Mouse (Mus musculus) heart, embryonic 15.5 days (tissue): ENCODE data around the gene Tdrd3. TPM values are rescaled to one million over a fixed set of nuclear protein-coding genes. Genes with fewer than 3 reads are reported as not detected.
A peak's percentile ranks its signal among the peaks of the same experiment; 100 is the strongest.

Experiments
- ATAC-seq: fragments of 200-750 bp; cut with Nextera tagmentation; replicated peaks from 2 replicates; pipeline ENCODE4 v1.8.0; 2017; ENCODE audit warnings: low read depth, moderate TSS enrichment; ENCODE audit not compliant: insufficient number of reproducible peaks, insufficient read depth, low FRiP score
- H3K27ac ChIP-seq: fragments of 300-500 bp; sonication (generic); 2 replicates; pipeline ENCODE4 v1.5.1; 2015; ENCODE audit warnings: mild to moderate bottlenecking, inconsistent platforms
- H3K27me3 ChIP-seq: fragments of 300-500 bp; sonication (generic); 2 replicates; pipeline ENCODE4 v1.6.1; 2015; ENCODE audit warnings: inconsistent platforms
- H3K36me3 ChIP-seq: fragments of 300-500 bp; sonication (generic); 2 replicates; pipeline ENCODE4 v1.6.1; 2015; ENCODE audit warnings: mild to moderate bottlenecking, inconsistent platforms
- H3K4me1 ChIP-seq: fragments of 300-500 bp; sonication (generic); replicated peaks from 2 replicates; pipeline ENCODE4 v1.6.1; 2015; ENCODE audit warnings: inconsistent platforms
- H3K4me2 ChIP-seq: fragments of 300-500 bp; sonication (generic); 2 replicates; pipeline ENCODE4 v1.6.1; 2015; ENCODE audit warnings: inconsistent platforms, mild to moderate bottlenecking, moderate library complexity
- H3K4me3 ChIP-seq: fragments of 300-500 bp; sonication (generic); 2 replicates; pipeline ENCODE4 v1.5.1; 2015; ENCODE audit warnings: mild to moderate bottlenecking, inconsistent platforms
- H3K9ac ChIP-seq: fragments of 300-500 bp; sonication (generic); 2 replicates; pipeline ENCODE4 v1.6.1; 2015; ENCODE audit warnings: mild to moderate bottlenecking, inconsistent platforms
- H3K9me3 ChIP-seq: fragments of 300-500 bp; sonication (generic); replicated peaks from 2 replicates; pipeline ENCODE4 v1.6.1; 2016; ENCODE audit warnings: inconsistent platforms
- WGBS: fragments of 180-500 bp; shearing (Covaris S2); methylation state at CpG from one replicate; pipeline ENCODE4 v1.1.7; 2015; ENCODE audit warnings: mixed read lengths; 5-methylcytosine and 5-hydroxymethylcytosine counted together
- polyA plus RNA-seq: library from polyadenylated mRNA; unstranded; fragments of >200 nt; fragmentation: Nextera tagmentation; extraction: Ambion mirVana; gene quantifications from 2 replicates; pipeline ENCODE4 v1.2.1, GENCODE M21; 2015

Gene Tdrd3
- polyA plus RNA-seq, 1 experiment from 2014 or later: 19.1 TPM

GRCm38 (mm10) chr14:87455630-87456175, 39.3 kb downstream of the Tdrd3 start:
- Histone ChIP-seq H3K4me1 (peaks cover 3% of the 10 kb centered on the region; the same call in 1 of the 2 replicates), H3K9ac (no peak overlapping the region), H3K4me3 (no peak overlapping the region), H3K4me2 (no peak overlapping the region), H3K27ac (no peak overlapping the region), H3K27me3 (no peaks in the 10 kb centered on the region), H3K36me3 (no peaks in the 10 kb centered on the region; the same call in 1 of the 2 replicates), H3K9me3 (no peaks in the 10 kb centered on the region)
- ATAC-seq: no peak
- WGBS: 92% methylated on average over 5 of the region's 5 CpGs

DNA sequence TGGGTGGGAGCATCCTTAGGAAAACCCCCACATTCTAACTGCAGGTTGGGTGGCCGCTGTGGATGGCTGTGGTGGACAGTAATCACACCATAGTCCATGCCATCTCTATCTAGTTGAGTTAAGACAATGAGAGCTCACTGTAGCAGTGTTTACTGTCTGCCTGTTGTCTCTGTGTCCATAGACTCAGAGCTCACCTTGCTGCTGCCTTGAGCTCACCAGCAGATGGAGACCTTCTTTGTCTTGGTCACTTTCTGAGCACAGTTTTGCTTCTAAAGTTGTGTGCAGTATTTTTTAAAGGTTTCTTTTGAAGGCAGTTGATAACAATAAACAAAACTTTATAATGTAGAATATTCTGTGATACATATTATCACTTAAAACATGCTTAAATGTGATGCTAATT, 43.3 kb downstream of the Tdrd3 start:
- WGBS: 80% methylated on average over 1 of the region's 1 CpGs
- no peak overlapping the region for H3K4me2 ChIP-seq

GRCm38 (mm10) chr14:87461543-87461942, 45.1 kb downstream of the Tdrd3 start:
- 69% methylated on average over 12 of the region's 12 CpGs for WGBS
- no peak overlapping the region for H3K27ac ChIP-seq
- no peak overlapping the region for H3K4me2 ChIP-seq
- H3K36me3 ChIP-seq: no peaks in the 10 kb centered on the region; the same call in 1 of the 2 replicates
- no peak overlapping the region for H3K9ac ChIP-seq
- ATAC-seq: no peak
- H3K27me3 ChIP-seq: no peaks in the 10 kb centered on the region
- no peaks in the 10 kb centered on the region for H3K9me3 ChIP-seq
- H3K4me3 ChIP-seq: no peak overlapping the region
- H3K4me1 ChIP-seq: no peaks in the 10 kb centered on the region

More for the DNA sequence above, 43.3 kb downstream of the Tdrd3 start:
- Histone ChIP-seq H3K9me3 (no peaks in the 10 kb centered on the region), H3K4me3 (no peak overlapping the region), H3K4me1 (no peaks in the 10 kb centered on the region), H3K9ac (no peak overlapping the region), H3K36me3 (no peaks in the 10 kb centered on the region; the same call in 1 of the 2 replicates), H3K27ac (no peak overlapping the region), H3K27me3 (no peaks in the 10 kb centered on the region)
- no peak for ATAC-seq

- Histone ChIP-seq H3K27me3 (no peaks in the 10 kb centered on the region), H3K4me1 (no peaks in the 10 kb centered on the region), H3K36me3 (no peaks in the 10 kb centered on the region), H3K9ac (no peak overlapping the region), H3K9me3 (no peaks in the 10 kb centered on the region), H3K27ac (no peak overlapping the region), H3K4me2 (no peak overlapping the region), H3K4me3 (no peak overlapping the region)
- whole genome bisulfite sequencing: 23% methylated on average over 11 of the region's 11 CpGs
- ATAC-seq: no peak
These were observed 47.7 kb downstream of the Tdrd3 start for GRCm38 (mm10) chr14:87463963-87464654.

DNA sequence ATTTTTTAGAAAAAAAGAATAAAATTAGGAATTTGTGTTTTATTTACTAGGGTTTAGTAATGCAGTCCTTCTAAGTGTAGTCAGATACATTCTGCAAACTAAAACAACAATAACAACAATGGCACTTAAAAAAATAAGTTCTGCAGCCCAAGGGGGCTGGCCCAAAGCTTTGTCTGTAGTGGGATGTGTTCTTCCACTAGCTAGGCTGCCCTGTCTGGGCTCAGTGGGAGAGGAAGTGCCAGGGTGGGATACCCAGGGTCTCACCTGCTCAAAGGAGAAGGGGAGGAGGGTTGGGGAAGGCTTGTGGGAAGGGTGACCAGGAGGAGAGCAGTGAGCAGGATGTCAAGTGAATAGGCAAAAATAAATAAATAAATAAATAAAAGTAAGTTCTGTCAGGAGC, 48.2 kb downstream of the Tdrd3 start:
- no peaks in the 10 kb centered on the region for H3K36me3 ChIP-seq
- H3K4me2 ChIP-seq: no peak overlapping the region
- no peaks in the 10 kb centered on the region for H3K4me1 ChIP-seq
- H3K27ac ChIP-seq: no peak overlapping the region
- no peak overlapping the region for H3K4me3 ChIP-seq
- no peak for ATAC-seq
- H3K27me3 ChIP-seq: no peaks in the 10 kb centered on the region
- no peaks in the 10 kb centered on the region for H3K9me3 ChIP-seq
- H3K9ac ChIP-seq: no peak overlapping the region

DNA sequence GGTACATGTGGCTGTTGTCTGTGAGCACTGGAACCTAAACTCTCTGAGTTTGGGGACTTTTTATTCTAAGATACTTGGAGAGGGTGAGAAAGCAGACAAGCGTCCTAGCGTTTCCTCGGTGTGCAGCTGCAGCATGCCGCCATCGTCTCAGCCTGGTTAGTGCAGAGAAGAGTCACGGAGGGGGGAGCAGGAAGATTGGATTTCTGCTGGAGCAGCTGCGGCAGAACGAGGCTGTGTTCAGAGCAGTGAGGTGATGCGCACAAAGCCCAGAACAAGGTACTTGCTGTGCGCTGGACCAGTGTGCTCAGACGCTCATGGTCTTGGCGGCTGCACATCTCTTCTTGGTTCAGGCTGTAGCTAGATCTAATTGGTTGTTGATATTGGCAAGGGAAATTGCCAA, 51.1 kb downstream of the Tdrd3 start:
- Histone ChIP-seq H3K9me3 (no peaks in the 10 kb centered on the region), H3K4me1 (no peaks in the 10 kb centered on the region; the same call in 1 of the 2 replicates), H3K4me2 (no peak overlapping the region), H3K36me3 (no peaks in the 10 kb centered on the region), H3K27me3 (no peaks in the 10 kb centered on the region), H3K27ac (no peak overlapping the region), H3K4me3 (no peak overlapping the region), H3K9ac (no peak overlapping the region)
- WGBS: 86% methylated on average over 12 of the region's 12 CpGs
- no peak for ATAC-seq

DNA sequence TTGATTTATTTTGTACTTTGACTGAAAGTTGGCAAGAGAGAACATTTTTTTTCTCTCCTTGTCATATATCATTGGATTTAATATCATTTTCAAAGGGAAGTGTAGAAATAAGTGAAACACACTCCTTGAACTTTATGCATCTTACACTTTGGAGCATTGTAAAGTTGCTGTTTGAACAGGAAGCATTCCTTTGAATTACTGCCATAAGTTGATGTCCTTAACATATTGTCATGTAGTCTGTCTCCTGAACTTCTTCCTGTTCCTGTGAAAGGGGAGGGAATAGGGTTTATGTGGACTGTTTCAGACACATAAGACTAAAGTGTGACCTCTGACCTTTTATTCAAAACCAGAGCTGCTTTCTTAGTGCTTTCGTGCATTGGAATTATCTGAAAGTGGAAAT, 55.1 kb downstream of the Tdrd3 start:
- H3K4me3 ChIP-seq: no peak overlapping the region
- H3K27me3 ChIP-seq: no peaks in the 10 kb centered on the region
- 81% methylated on average over 1 of the region's 1 CpGs for WGBS
- H3K9ac ChIP-seq: no peak overlapping the region
- H3K9me3 ChIP-seq: no peaks in the 10 kb centered on the region
- no peak for ATAC-seq
- no peaks in the 10 kb centered on the region; the same call in 1 of the 2 replicates for H3K4me1 ChIP-seq
- no peak overlapping the region for H3K27ac ChIP-seq
- H3K4me2 ChIP-seq: no peak overlapping the region
- H3K36me3 ChIP-seq: peaks cover 4% of the 10 kb centered on the region; the same call in 1 of the 2 replicates

DNA sequence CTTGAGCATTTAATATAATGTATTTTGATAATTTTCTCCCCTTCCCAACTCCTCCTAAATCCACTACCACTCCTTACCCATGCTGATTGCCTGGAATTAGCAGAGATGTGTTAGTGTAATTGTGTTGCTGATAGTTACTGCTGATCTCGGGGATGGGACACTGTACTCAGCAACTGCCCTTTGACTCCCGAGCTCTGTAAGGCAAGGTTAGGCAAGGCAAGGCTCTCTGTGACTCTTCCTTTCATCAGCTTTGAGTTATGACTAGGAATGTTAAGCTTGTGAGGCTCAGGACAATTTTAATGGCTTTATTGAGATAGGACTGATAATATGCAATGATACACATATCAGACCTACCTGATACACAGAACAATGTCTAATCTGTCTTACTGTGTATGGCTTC, 56.3 kb downstream of the Tdrd3 start:
- no peak for ATAC-seq
- H3K27me3 ChIP-seq: no peaks in the 10 kb centered on the region
- 48% methylated on average over 2 of the region's 2 CpGs for WGBS
- no peak overlapping the region for H3K4me2 ChIP-seq
- no peak overlapping the region for H3K4me3 ChIP-seq
- no peak overlapping the region for H3K9ac ChIP-seq
- no peaks in the 10 kb centered on the region for H3K9me3 ChIP-seq
- H3K27ac ChIP-seq: no peak overlapping the region
- no peaks in the 10 kb centered on the region; the same call in 1 of the 2 replicates for H3K4me1 ChIP-seq
- H3K36me3 ChIP-seq: peaks cover 4% of the 10 kb centered on the region; the same call in 1 of the 2 replicates

DNA sequence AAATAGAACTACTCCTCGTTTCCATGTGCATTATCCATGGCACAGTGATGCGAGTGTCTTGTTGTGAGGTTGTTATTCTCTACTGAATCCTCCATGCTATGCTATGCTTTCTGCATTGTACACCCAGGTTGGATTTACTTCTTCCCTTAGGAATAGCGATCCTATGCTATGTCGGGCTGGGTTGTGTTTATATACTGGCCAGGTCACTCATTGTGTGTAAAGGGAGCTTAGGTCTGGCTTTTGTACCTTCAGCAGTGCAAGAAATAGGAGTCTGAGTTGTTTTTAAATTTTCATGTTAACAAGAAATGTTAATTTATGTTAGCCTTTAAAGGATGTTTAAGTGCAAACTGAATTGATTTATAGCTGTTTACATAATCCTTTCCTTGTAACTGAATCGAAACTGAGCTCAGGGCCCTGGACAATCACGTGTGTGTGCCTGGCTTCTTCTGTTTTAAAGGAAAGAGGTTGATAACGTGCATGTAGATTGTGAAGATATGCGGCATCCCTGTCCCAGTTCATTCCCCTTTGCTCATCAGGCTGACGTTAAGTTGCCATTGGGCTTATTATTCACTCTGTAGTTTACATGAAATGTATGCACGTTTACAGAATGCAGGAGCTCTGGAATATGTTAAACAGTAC, 59.4 kb downstream of the Tdrd3 start:
- H3K27me3 ChIP-seq: no peaks in the 10 kb centered on the region

GRCm38 (mm10) chr14:87478339-87478951, 62.0 kb downstream of the Tdrd3 start:
- Histone ChIP-seq H3K27ac (no peak overlapping the region), H3K36me3 (peaks cover 13% of the 10 kb centered on the region; the same call in 1 of the 2 replicates), H3K4me2 (no peak overlapping the region), H3K9me3 (no peaks in the 10 kb centered on the region), H3K9ac (no peak overlapping the region), H3K27me3 (no peaks in the 10 kb centered on the region), H3K4me1 (0 out of 2 replicates have a peak, but pooled peaks cover 2% of the 10 kb centered on the region), H3K4me3 (no peak overlapping the region)
- ATAC-seq: 0 out of 2 replicates have a peak, but pooled peaks have one; percentile 10
- WGBS: 38% methylated on average over 2 of the region's 3 CpGs

More for the DNA sequence above, 59.4 kb downstream of the Tdrd3 start:
- Histone ChIP-seq H3K36me3 (peaks cover 7% of the 10 kb centered on the region; the same call in 1 of the 2 replicates), H3K9ac (no peak overlapping the region), H3K9me3 (no peaks in the 10 kb centered on the region), H3K4me1 (0 out of 2 replicates have a peak, but pooled peaks cover 2% of the 10 kb centered on the region), H3K4me3 (no peak overlapping the region), H3K4me2 (no peak overlapping the region), H3K27ac (no peak overlapping the region)
- no peak for ATAC-seq
- WGBS: 68% methylated on average over 10 of the region's 10 CpGs

- H3K36me3 ChIP-seq: peaks cover 17% of the 10 kb centered on the region; the same call in 1 of the 2 replicates
These were observed 69.4 kb downstream of the Tdrd3 start for GRCm38 (mm10) chr14:87485888-87486287.

More at GRCm38 (mm10) chr14:87485888-87486287, 69.4 kb downstream of the Tdrd3 start:
- Histone ChIP-seq H3K27me3 (no peaks in the 10 kb centered on the region), H3K4me2 (no peak overlapping the region), H3K4me3 (no peak overlapping the region), H3K9ac (no peak overlapping the region), H3K9me3 (no peaks in the 10 kb centered on the region), H3K27ac (no peak overlapping the region), H3K4me1 (no peaks in the 10 kb centered on the region)
- 79% methylated on average over 3 of the region's 3 CpGs for WGBS
- ATAC-seq: no peak
